Mouse (Mus musculus): ENCODE data around the gene Igflr1.
A peak's percentile ranks its signal among the peaks of the same experiment; 100 is the strongest.

Igflr1 gene

GRCm38 (mm10) chr7:30613529-30614112 is 48.4 kb downstream of the Igflr1 start:
- peak; percentile 75 for DNase-seq (ENCODE audit: low read depth, low spot score)

GRCm38 (mm10) chr7:30614454-30614853 is 49.2 kb downstream of the Igflr1 start:
- DNase-seq (ENCODE audit: low read depth, low spot score): no peak

- no peak for DNase-seq (ENCODE audit: low read depth, low spot score)
Measured at GRCm38 (mm10) chr7:30615049-30615760, 50.0 kb downstream of the Igflr1 start.
